Mouse (Mus musculus) MEL (cell line): ENCODE measurements around the gene Syt9.

Experiments
- CTCF ChIP-seq, 3 experiments: IDR thresholded peaks in 2 of 3; conservative IDR thresholded peaks in 1 of 3; 2 replicates each; pipeline ENCODE4 v1.5.1; 2011 to 2012; ENCODE audit warnings: low read length in 3 of 3, low read depth in 2 of 3, mild to moderate bottlenecking in 2 of 3, improper control_type of control experiment in 1 of 3, inconsistent platforms in 1 of 3, mixed read lengths in 1 of 3, moderate library complexity in 1 of 3; ENCODE audit not compliant: control insufficient read depth in 1 of 3, insufficient read depth in 1 of 3, poor library complexity in 1 of 3, severe bottlenecking in 1 of 3
- E2F4 ChIP-seq: IDR thresholded peaks from 2 replicates; pipeline ENCODE4 v1.6.1; 2011; ENCODE audit warnings: low read depth, low read length, improper control_type of control experiment, borderline replicate concordance
- EP300 ChIP-seq, 2 experiments: IDR thresholded peaks; 2 replicates each; pipeline ENCODE4 v1.6.1; 2011; ENCODE audit warnings: improper control_type of control experiment in 2 of 2, low read length in 2 of 2, low read depth in 1 of 2, mild to moderate bottlenecking in 1 of 2
- MAFK ChIP-seq: IDR thresholded peaks from 2 replicates; pipeline ENCODE4 v1.6.1; 2011; ENCODE audit warnings: low read depth, mild to moderate bottlenecking, low read length, improper control_type of control experiment, borderline replicate concordance
- MEF2A ChIP-seq: IDR thresholded peaks from 2 replicates; pipeline ENCODE4 v1.6.1; 2014; ENCODE audit warnings: low read depth, mild to moderate bottlenecking, inconsistent platforms, low read length, improper control_type of control experiment; ENCODE audit not compliant: poor library complexity, insufficient replicate concordance, severe bottlenecking; ENCODE audit errors: extremely low read depth
- MYC ChIP-seq: IDR thresholded peaks from 2 replicates; pipeline ENCODE4 v1.6.1; 2011; ENCODE audit warnings: low read depth, mild to moderate bottlenecking, low read length, improper control_type of control experiment, moderate library complexity
- NELFE ChIP-seq: IDR thresholded peaks from 2 replicates; pipeline ENCODE4 v1.6.1; 2011; ENCODE audit warnings: low read depth, low read length, improper control_type of control experiment
- NRF1 ChIP-seq: IDR thresholded peaks from 2 replicates; pipeline ENCODE4 v1.6.1; 2014; ENCODE audit warnings: low read depth, mild to moderate bottlenecking, inconsistent platforms, low read length, improper control_type of control experiment, moderate library complexity; ENCODE audit not compliant: poor library complexity, insufficient read depth, severe bottlenecking
- POLR2A ChIP-seq, 2 experiments: IDR thresholded peaks; 2 replicates each; pipeline ENCODE4 v1.6.1; 2011 to 2012; ENCODE audit warnings: low read length in 2 of 2, mild to moderate bottlenecking in 2 of 2, control low read depth in 1 of 2, improper control_type of control experiment in 1 of 2, low read depth in 1 of 2, moderate library complexity in 1 of 2; ENCODE audit not compliant: control insufficient read depth in 1 of 2, insufficient read depth in 1 of 2, poor library complexity in 1 of 2
- RCOR1 ChIP-seq: IDR thresholded peaks from 2 replicates; pipeline ENCODE4 v1.6.1; 2012; ENCODE audit warnings: low read depth, mild to moderate bottlenecking, inconsistent platforms, low read length, improper control_type of control experiment
- TAL1 ChIP-seq: IDR thresholded peaks from 2 replicates; pipeline ENCODE4 v1.6.1; 2012; ENCODE audit warnings: mild to moderate bottlenecking, inconsistent platforms, low read length, moderate library complexity, mixed read lengths
- TCF12 ChIP-seq: IDR thresholded peaks from 2 replicates; pipeline ENCODE4 v1.6.1; 2014; ENCODE audit warnings: low read depth, mild to moderate bottlenecking, inconsistent platforms, low read length, improper control_type of control experiment, moderate library complexity
- USF1 ChIP-seq: IDR thresholded peaks from 2 replicates; pipeline ENCODE4 v1.6.1; 2014; ENCODE audit warnings: low read depth, mild to moderate bottlenecking, inconsistent platforms, low read length, improper control_type of control experiment, moderate library complexity

DNA sequence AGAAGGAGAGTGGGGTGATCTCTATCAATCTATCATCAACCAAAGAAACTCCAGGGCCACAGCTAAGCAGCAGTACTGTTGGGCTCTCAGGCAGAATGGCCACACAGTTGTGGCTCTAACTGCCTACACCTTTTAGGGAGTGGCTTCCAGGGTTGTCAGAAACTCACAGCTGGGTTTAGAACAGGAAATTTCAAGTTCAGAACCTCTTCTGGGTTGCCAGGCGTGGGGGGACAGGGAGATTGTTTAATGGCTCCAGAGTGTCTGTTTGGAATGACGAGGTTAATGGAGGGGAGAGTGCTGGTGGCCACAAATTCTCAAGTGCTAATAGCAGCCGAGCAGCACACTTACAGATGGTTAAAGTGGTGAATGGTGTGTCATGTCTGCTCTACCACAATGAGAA is 92.4 kb downstream of the Syt9 start:
- TF ChIP-seq POLR2A (IDR thresholded peaks at IDR 0.05; ENCODE audit: control insufficient read depth in 1 of 2, insufficient read depth in 1 of 2, low read depth in 1 of 2, low read length in 2 of 2, poor library complexity in 1 of 2) = no peak
- TF ChIP-seq CTCF (IDR thresholded peaks at IDR 0.05 in 2 of 3, conservative IDR thresholded peaks at IDR 0.05 in 1 of 3; ENCODE audit: control insufficient read depth in 1 of 3, insufficient read depth in 1 of 3, low read depth in 2 of 3, low read length in 3 of 3, poor library complexity in 1 of 3, severe bottlenecking in 1 of 3) = no peak
- no peak for TF ChIP-seq E2F4
- TF ChIP-seq EP300 (IDR thresholded peaks at IDR 0.05; ENCODE audit: low read depth in 1 of 2, low read length in 2 of 2) = no peak
- no peak for TF ChIP-seq MYC
- TF ChIP-seq USF1 = no peak
- no peak for TF ChIP-seq TCF12
- TF ChIP-seq NRF1 = no peak
- TF ChIP-seq NELFE = no peak
- TF ChIP-seq MEF2A = no peak
- no peak for TF ChIP-seq RCOR1
- TF ChIP-seq TAL1 = no peak
- TF ChIP-seq MAFK = no peak
